Mouse (Mus musculus): Measurements from ENCODE around the gene Myh14.

GRCm38 (mm10) chr7:44597666-44598065 is 73.0 kb downstream of the Myh14 start:
- TF ChIP-seq POLR2A (IDR thresholded peaks at IDR 0.05; ENCODE audit: extremely low read depth, insufficient read depth, low read length) (no peak), CTCF (IDR thresholded peaks at IDR 0.05; ENCODE audit: extremely low read depth, insufficient read depth, low read length) (no peak)

Measured in cortical plate, adult 2 months (tissue).